Mouse (Mus musculus) stomach, postnatal 0 days (tissue): ENCODE measurements around the gene Ubr4.

Source experiments
- CTCF ChIP-seq: IDR thresholded peaks from 2 replicates; pipeline ENCODE4 v1.5.1; 2016; ENCODE audit warnings: antibody characterized with exemption, low read depth, mild to moderate bottlenecking, moderate library complexity
- EP300 ChIP-seq: optimal IDR thresholded peaks from 2 replicates; pipeline ENCODE3; 2016; ENCODE audit warnings: antibody characterized with exemption

DNA sequence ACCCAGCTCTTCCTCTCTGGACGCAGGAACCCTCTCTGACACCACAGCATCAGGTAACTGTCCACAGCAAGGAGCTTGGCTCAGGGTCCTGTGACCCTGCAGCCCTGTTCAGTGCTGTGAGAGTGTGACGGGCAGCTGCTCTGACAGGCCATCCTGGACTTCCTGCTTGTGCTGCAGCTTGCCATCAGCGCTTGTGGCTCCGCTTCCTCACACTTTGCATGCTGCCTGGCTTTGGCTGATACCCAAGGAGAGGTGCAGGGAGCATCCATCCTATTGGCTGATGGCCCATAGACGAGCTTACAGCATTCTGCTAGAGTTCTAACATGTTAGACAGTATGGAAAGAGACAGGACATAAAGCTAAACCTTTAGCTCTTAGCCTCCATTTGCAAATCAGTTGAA, 88.8 kb downstream of the Ubr4 start:
- no peak for TF ChIP-seq CTCF
- no peak for TF ChIP-seq EP300
